Mouse (Mus musculus) frontal cortex, postnatal 36 days (tissue): ENCODE measurements around the gene Pus7l.
"Not testable (repeated sequence)": the region's sequence is repeated elsewhere in the genome, so short reads cannot be mapped to it uniquely, and the experiment has no call there.

ENCODE experiments used
- DNase-seq, 2 experiments: peaks; one replicate each; pipeline ENCODE4 v3.0.0; 2022; ENCODE audit warnings: low spot score in 2 of 2

Gene Pus7l

GRCm38 (mm10) chr15:94542567-94543408 lies 559 bp downstream of the Pus7l start:
- DNase-seq, result no peak

DNA sequence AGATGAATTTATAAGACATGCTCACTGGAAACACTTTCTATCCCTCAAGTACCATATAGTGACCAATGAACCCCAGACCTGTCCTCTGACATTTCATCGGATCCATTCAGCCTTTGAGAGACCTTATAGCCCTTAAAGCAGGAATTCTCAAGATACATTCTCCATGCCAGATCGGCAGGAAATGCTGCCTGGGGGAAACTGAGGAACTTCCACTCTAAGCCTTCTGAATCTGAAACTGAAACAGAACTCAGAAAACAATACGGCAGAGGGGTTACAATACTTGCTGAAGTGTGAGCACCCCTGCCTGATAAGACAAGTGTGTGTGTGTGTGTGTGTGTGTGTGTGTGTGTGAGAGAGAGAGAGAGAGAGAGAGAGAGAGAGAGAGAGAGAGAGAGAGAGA lies 4.1 kb downstream of the Pus7l start:
- DNase-seq, result no peak

DNA sequence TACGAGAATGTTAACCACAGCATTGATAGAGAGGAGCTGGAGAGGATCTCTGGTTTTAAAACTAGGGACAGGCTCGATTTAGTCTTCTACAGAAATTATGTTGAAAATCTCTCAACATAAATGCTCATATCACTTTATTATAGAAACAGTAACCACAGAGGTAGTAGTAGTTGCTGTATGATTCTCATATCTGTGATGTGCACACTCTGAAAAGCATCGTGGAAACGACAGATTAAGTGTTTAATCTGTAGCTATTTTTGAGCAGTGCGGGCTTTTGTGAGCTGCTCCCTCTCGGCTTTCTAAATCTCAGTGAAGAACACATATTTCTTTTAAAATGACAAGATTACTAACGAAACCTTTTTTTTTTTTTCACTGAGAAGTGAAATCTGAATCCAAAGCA lies 7.8 kb downstream of the Pus7l start:
- no peak for DNase-seq

DNA sequence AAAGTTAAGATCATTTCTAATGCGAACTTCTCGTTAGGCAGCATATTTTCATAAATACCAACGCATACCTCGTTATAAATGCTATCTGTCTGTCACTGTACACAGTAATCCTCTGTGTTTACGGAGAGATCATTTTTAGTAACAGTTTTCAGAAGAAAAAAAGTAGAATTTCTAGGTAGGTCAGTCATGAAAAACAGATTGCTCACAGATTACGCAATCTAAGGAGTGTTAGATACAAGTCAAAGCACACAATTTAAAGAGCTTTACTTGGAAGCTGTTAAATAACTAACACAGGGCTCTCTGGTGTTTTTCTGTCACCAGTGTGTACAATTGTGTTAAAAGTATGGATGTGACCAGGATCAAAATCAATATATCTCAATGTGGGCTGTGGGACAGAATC lies 10.4 kb downstream of the Pus7l start:
- no peak for DNase-seq

DNA sequence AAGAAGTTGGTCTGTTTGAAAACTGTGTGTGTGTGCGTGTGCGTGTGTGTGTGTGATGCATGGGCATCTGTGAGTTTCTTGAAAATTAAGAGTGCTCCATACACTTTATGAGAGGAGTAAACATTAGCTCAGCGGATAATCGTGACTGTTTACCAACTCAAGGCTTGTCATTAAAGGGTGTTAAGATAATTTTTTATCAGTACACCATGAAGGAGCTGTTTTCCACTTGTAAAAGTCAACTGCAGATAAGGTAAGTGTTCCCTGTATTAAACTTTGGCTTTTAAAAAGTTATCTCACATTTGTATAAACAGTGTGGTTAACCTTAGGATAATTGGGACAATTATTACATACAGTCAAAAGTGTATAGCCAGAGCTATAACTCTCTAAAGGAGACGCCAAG lies 11.0 kb downstream of the Pus7l start:
- DNase-seq, result no peak

- no peak for DNase-seq
These were observed 12.8 kb downstream of the Pus7l start for GRCm38 (mm10) chr15:94530519-94530918.

GRCm38 (mm10) chr15:94524956-94525355 lies 18.4 kb downstream of the Pus7l start:
- DNase-seq, result no peak

GRCm38 (mm10) chr15:94523251-94523650 lies 20.1 kb downstream of the Pus7l start:
- no peak for DNase-seq

GRCm38 (mm10) chr15:94520959-94521358 lies 22.4 kb downstream of the Pus7l start:
- no peak for DNase-seq

- peak in 1 of 2 experiments; percentile 62 for DNase-seq
These were observed 23.0 kb downstream of the Pus7l start for GRCm38 (mm10) chr15:94520205-94520900.

- no peak for DNase-seq
These were observed 25.3 kb downstream of the Pus7l start for GRCm38 (mm10) chr15:94517913-94518491.

DNA sequence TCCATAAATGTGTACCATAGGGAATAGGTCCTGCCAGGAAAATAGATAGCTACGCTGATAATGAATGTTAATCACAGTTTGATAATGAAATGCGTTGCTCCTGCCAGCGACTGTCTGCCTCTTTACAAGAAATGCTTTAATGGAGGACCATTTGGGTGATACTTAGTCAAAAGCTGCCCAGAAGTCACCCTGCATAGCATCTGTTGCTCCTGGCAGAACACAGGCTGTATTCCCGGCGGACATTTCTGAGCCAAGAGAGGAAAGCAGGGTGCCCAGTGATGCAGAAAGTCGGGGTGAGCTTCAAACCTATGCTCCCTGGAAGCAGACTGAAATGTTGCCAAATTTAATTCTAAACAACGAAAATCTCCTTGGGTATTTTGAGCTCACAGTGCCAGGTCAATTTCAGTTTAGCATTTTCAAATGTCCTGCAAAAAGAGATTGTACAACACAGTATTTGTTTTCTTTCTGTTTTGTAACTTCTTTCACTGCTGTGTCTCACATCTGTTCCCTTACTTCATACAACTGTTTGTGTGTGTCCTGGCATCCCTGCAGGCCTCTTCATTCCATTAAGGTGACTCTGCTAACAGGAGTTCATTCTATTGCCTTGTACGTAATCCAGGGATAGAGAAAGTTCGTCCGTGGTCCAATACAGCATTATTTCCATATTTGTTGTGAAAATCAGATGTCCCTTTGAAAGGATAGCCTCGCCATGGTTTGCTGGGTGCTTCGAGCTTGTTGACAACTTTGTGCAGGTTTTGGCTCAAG lies 39.7 kb downstream of the Pus7l start:
- DNase-seq, result no peak

- no peak for DNase-seq
These were observed 44.1 kb downstream of the Pus7l start for GRCm38 (mm10) chr15:94499260-94499659.

- DNase-seq, result no peak
These were observed 47.4 kb downstream of the Pus7l start for GRCm38 (mm10) chr15:94495936-94496335.

DNA sequence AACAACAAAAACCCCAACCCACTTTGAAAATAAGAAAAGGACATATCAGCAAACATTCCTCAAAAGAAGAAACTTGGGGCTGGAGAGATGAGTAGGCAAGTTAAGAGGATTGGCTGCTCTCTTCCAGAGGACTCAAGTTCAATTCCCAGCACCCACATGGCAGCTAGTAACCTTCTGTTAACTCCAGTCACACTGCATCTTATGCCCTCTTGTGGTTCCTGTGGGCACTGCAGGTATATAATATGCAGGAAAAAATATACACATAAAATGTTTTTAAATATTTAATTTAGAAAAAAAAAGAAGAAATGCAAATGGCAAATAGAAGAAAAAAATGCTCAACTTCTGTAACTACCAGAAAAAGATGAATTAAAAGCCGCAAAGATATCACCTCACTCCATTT lies 48.9 kb downstream of the Pus7l start:
- DNase-seq, result no peak

GRCm38 (mm10) chr15:94489433-94489832 lies 53.9 kb downstream of the Pus7l start:
- no peak for DNase-seq

- DNase-seq, result not testable (repeated sequence)
These were observed 55.3 kb downstream of the Pus7l start for GRCm38 (mm10) chr15:94488028-94488427.

GRCm38 (mm10) chr15:94482555-94482954 lies 60.8 kb downstream of the Pus7l start:
- DNase-seq, result no peak

GRCm38 (mm10) chr15:94480792-94481191 lies 62.6 kb downstream of the Pus7l start:
- DNase-seq, result no peak

DNA sequence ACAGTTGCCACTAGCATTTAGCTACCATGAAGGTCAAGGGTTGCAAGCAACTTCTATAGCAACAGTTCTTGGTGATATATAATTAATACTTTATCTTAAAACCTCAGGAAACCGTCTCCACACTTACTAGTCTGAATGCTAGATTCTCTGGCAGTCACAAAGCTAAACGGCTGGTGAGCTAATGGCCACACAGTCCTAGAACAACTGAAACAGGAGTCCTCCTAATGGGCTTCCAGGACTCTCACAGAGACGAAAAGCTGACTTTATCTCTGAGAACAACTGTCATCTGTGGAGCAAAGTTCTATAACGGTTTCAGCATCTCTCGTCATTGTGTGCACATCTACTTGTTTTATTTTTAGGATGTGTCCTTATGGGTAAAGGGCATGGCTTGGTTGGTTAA lies 63.1 kb downstream of the Pus7l start:
- DNase-seq, result no peak

DNA sequence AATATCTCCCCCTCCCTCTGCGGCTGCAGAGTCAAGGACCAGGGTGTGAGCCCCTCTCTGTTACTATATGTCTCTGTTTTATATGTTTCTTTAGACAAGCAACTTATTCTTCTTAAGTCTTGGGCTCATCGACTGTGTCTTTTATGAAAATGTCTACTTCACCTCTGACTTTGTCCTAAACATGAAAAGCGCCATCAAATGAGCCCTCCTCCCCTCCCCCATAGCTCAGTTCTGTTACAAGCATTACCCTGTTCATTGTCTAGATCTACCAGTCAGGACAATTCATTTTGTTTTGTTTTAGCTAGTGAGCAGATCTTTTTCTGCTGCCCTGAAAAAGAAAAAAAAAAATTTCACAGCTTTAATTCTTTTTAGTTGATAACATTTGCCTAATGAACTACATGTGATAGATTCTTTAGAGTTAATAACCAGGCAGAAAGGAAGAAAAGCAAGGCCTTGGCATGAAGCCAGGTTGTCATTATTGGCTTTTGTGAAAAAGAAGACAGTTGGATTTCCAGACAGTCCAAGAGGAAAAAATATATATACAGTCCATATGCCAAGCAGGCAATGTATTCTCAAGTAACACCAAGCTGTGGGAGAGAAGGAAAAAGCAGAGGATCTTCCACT lies 63.7 kb downstream of the Pus7l start:
- DNase-seq, result no peak

- DNase-seq, result no peak
These were observed 64.6 kb downstream of the Pus7l start for GRCm38 (mm10) chr15:94478706-94479105.
